Mouse (Mus musculus) mouse trophoblast stem cell (cell line): ENCODE measurements around the gene Fbxl12.
"Not testable (repeated sequence)": the region's sequence is repeated elsewhere in the genome, so short reads cannot be mapped to it uniquely, and the experiment has no call there.

ENCODE experiments used
- in situ Hi-C, 2 experiments: fragments of 300-500 bp; cut with MseI, MboI; formaldehyde crosslinking; loops; 2 replicates in 1 of 2; 3 replicates in 1 of 2; pipeline ENCODE4 v1.15.1; 2025

The Fbxl12 gene

DNA sequence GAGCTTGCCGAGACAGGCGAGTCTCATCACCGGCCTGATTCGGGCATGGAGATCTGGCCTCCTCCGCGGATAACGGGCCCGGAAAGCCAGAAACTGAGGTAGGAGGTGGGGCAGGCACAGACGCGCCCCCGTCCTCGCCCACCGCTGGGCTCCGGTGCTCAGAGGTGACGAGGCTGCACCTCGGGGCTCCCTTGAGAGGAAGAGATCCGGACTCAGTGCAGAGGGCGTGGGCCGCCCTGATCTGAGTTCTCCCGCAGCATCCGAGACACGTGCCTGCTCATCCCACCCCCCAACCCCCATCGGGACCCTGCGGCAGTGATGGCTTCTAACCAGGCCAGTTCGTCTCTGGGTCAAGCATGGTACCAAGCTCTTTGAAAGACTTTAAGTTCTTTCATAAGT lies 7.7 kb upstream of the Fbxl12 start:
- in situ Hi-C loops: no loop called here

GRCm38 (mm10) chr9:20651602-20652259 lies 7.2 kb upstream of the Fbxl12 start, which contains the start of gene Pin1:
Gene Pin1, plus strand, starts transcription at chr9:20652095.
- in situ Hi-C loops: no loop called here

DNA sequence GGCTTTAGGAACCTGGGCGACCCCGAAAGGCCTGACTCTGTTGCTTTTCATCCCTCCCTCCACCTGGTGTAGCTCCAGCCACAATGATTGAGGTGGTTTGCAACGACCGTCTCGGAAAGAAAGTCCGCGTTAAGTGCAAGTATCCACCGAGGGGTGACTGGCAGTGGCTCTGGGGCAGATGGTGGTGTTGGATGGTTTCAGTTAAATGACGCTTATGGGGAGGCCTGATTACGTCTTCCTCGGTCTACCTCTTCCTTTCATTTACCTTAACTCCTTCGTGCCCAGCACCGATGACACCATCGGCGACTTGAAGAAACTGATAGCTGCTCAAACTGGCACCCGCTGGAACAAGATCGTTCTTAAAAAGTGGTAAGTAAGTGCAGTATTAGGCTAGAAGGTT lies 554 bp upstream of the Fbxl12 start:
- in situ Hi-C loops: no loop called here

DNA sequence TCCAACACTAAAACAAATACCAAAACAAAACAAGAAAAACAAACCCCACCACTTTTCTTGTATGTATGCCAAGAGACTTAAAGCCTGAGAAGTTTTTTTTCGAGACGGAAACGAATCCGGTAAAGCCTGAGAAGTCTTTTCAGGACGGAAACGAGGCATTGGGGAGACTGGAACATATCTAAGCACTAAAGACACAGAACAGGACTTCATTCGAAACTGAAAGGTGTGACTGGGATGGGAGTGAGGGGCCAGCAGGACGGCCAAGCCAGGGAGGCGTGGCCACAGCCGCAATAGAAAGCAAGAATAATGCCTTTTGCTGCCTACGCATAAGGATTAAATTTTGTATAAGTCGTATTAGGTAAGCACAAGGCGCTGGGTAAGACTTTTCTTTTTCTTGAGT lies 786 bp downstream of the Fbxl12 start:
- in situ Hi-C loops: no loop called here

DNA sequence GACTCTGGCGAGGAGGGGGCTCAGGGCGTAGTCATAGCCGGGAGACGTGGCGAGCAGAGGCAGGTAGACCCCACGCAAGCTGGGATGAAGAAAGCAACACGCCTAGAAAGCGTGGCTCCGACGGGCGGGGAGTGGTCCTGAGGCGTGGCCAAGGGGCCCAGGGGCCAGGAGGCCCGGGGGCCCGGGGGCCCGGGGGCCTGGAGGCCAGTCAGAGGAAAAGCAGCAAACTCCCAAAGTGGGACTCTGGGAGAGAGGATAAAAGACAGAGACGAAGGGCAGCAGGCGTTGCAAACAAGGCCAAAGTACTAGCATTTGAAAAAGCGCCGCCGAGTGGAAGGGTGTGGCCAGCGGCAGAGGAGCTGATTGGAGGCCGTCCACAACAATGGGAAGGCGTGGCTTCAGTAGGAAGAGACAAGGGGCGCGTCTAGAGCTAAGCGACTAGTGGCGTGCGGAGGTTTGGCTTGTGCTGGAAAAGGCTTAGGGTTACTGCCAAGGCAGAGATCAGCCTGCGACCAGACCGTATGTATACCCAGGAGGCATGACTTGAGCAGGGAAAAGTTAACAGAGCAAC lies 1.6 kb downstream of the Fbxl12 start:
- in situ Hi-C loops: no loop called here

GRCm38 (mm10) chr9:20642101-20642895 lies 2.3 kb downstream of the Fbxl12 start, which contains the start of gene Ubl5:
Gene Ubl5, plus strand, starts transcription at chr9:20642878.
- in situ Hi-C loops: no loop called here

- in situ Hi-C loops: no loop called here
Measured at GRCm38 (mm10) chr9:20641501-20641900, 3.1 kb downstream of the Fbxl12 start.

DNA sequence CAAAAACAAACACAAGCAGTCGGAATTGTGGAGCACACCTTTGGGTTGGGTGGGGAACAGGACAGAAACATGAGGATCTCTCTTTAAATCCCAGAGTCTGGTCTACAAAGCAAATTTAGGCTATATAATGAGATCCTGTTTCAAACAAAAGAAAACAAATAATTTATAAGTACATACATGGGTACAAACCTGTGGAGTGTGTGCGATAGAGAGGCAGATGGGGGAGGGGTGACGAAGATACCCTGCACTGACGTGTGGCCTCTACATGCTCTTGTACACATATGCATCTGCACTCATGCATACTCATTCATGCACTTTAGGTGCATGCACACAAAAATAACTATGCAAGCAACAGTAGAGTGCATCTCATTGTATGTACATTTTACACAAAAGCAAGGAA lies 5.1 kb downstream of the Fbxl12 start:
- in situ Hi-C loops: no loop called here

DNA sequence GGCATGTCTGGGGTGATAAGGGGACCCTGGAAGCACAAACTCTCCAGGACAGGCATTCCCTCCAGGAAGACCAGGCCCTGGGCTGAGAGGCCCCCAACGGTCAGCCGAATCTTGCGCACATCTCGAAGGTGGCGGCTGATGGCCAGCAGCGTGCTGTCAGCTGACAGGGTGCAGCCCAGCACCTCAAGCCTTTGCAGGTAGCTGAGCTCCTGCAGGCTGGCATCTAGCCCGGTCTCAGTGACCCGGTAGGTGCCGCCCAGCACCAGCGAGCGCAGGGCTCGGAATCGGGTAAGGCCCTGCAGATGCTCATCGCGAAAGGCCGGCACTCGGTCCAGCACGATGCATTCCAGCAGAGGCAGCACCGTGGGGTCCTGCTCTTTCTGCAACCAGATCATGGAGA lies 6.0 kb downstream of the Fbxl12 start:
- in situ Hi-C loops: no loop called here

GRCm38 (mm10) chr9:20636790-20637189 lies 7.8 kb downstream of the Fbxl12 start:
- in situ Hi-C loops: no loop called here

- in situ Hi-C loops: no loop called here
Measured at GRCm38 (mm10) chr9:20636256-20636655, 8.3 kb downstream of the Fbxl12 start.

GRCm38 (mm10) chr9:20635676-20636075 lies 8.9 kb downstream of the Fbxl12 start:
- in situ Hi-C loops: not testable (repeated sequence)

DNA sequence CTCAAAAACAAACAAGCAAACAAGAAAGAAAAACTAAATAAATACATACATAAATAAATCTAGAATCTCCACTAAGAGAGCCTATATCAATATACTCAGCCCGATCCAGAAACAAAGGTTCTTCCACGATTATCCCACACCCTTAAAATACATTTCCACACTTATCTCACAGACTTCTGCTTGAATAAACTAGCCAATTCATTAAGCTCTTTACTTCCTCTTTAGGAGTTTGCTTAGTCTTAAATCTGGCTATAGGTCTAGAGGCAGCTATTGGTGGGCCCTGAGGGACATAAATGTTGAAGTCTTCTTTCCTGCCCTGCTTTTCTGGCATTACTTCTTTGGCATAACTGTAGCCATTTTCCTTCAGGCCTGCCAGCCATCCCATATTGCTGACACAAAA lies 13.2 kb downstream of the Fbxl12 start:
- in situ Hi-C loops: no loop called here

- in situ Hi-C loops: no loop called here
Measured at GRCm38 (mm10) chr9:20616685-20617084, 27.9 kb downstream of the Fbxl12 start.

- in situ Hi-C loops: no loop called here
Measured at GRCm38 (mm10) chr9:20611976-20612375, 32.6 kb downstream of the Fbxl12 start.

DNA sequence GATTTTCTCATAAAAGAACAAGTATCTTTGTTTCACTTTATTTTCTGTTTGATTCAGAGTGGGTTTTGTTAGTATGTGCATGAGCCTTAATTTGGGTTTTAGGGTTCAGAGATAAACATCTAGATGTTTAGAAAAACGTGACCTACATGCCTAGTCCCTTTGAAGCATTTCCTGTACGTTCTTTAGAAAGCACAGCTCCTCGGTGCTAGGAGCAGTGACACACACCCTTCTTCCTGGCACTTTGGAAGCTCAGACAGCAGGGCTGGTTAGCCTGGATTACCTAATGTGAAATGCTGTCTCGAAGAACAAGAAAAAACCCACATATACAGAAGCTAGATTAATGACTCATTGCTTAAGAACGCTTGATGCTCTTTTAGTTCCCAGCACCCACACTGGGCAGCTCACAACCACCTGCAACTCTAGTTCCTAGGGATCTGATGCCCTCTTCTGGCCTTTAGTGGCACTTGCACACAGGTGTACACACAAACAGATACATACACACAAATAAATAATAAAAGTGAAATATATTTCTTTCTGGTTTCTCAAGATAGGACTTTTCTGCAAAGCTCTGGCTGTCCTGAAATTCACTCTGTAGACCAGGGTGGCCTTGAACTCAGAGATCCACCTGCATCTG lies 34.6 kb downstream of the Fbxl12 start:
- in situ Hi-C loops: no loop called here

DNA sequence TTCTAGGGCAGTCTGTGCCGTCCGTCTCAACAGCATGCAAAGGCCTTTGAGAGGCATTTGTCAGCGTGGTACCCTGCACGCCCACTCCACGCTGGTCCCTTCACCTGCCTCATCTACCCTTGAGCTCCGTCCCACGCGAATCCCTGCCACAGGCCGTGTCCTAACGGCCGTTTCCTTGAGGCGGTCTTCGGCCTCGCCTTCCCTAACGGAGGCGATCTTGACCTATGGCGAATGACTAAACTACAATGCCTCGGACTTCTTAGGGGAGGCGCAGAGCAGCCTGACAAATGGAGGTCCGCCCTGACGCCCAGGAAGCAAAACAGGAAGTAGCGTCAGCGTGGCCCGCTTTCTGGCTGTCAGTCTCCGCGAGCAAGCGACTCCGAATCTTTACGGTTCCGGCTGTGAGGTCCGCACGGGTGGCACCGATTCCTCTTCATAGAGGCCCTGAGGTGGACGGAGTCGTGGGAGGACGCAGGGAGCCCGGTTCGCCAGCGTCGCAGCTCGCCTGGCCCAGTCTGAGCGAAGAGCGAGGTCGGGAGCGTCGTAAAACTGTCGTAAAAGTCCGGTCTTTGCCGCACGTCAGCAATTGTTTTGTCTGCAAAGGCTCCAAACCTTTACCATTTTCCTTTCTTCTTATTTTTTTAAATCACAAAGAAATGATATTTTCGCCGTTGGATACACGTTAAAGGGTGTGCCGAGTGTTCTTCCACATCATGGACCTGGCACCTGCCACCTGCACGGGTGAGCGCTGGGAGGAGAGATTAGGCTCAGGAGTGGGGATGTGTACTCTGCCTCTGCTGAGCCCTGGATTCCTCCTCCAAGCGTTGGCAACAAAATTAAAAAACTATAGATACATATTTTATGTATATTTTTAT lies 37.2 kb downstream of the Fbxl12 start:
- in situ Hi-C loops: no loop called here

- in situ Hi-C loops: no loop called here
Measured at GRCm38 (mm10) chr9:20606269-20606668, 38.3 kb downstream of the Fbxl12 start.

GRCm38 (mm10) chr9:20601270-20601669 lies 43.3 kb downstream of the Fbxl12 start:
- in situ Hi-C loops: no loop called here

GRCm38 (mm10) chr9:20581175-20581634 lies 63.4 kb downstream of the Fbxl12 start, which contains the start of gene Zfp846:
Gene Zfp846, plus strand, starts transcription at chr9:20581291.
- in situ Hi-C loops: no loop called here

DNA sequence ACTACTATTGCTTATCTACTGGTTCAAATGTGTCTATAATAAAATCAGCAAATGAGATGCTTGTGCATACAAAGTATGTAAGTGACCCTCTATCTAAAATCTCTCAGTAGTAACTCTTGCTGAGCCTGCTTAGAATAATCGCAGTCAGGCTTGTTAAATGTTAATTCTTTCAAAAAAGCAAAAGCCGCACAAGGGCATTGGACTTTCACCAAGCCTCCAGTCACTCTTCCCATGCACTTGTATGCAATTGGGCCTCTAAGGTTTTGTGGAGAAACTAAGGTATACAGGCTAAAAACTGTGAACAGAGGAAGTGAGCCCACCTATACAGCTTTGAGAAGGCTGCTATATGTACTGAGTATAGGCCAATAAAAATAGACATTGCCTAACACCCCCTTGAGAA lies 68.0 kb downstream of the Fbxl12 start:
- in situ Hi-C loops: no loop called here
